Mouse (Mus musculus) c-Kit-positive CD71-positive TER-119-negative erythroid progenitor cells, embryonic 14.5 days (primary cell): ENCODE data around the gene Mapk3.

Experiments used
- DNase-seq: peaks from one replicate; pipeline ENCODE4 v3.0.0-alpha.2; 2013; ENCODE audit warnings: low read depth

Mapk3 gene

GRCm38 (mm10) chr7:126782693-126783092 is 23.3 kb downstream of the Mapk3 start:
- no peak for DNase-seq

GRCm38 (mm10) chr7:126784469-126784868 is 25.1 kb downstream of the Mapk3 start:
- no peak for DNase-seq

- no peak for DNase-seq
These were observed 25.7 kb downstream of the Mapk3 start for GRCm38 (mm10) chr7:126785056-126785455.

GRCm38 (mm10) chr7:126786142-126786541 is 26.7 kb downstream of the Mapk3 start:
- DNase-seq, result no peak

- no peak for DNase-seq
These were observed 29.7 kb downstream of the Mapk3 start for GRCm38 (mm10) chr7:126789141-126789540.

- peak; percentile 96 for DNase-seq
These were observed 32.7 kb downstream of the Mapk3 start, which contains the start of gene Ppp4c for GRCm38 (mm10) chr7:126791851-126792720. Gene Ppp4c, minus strand, starts transcription at chr7:126792496.

GRCm38 (mm10) chr7:126792721-126793443 is 33.5 kb downstream of the Mapk3 start:
- no peak for DNase-seq

GRCm38 (mm10) chr7:126793456-126794270 is 34.3 kb downstream of the Mapk3 start:
- DNase-seq, result no peak

GRCm38 (mm10) chr7:126794271-126794605 is 34.8 kb downstream of the Mapk3 start:
- no peak for DNase-seq

- no peak for DNase-seq
These were observed 36.3 kb downstream of the Mapk3 start for GRCm38 (mm10) chr7:126795387-126796317.

- DNase-seq, result no peak
These were observed 37.0 kb downstream of the Mapk3 start for GRCm38 (mm10) chr7:126796350-126796932.

- DNase-seq, result no peak
These were observed 38.2 kb downstream of the Mapk3 start, which contains the start of gene Fam57b for GRCm38 (mm10) chr7:126797411-126798126. Gene Fam57b, plus strand, starts transcription at chr7:126797668.

GRCm38 (mm10) chr7:126798127-126799049 is 39.0 kb downstream of the Mapk3 start:
- DNase-seq, result no peak

- DNase-seq, result peak; percentile 95
These were observed 39.7 kb downstream of the Mapk3 start for GRCm38 (mm10) chr7:126799050-126799467.

- DNase-seq, result peak; percentile 67
These were observed 40.3 kb downstream of the Mapk3 start for GRCm38 (mm10) chr7:126799468-126800268.

- DNase-seq, result no peak
These were observed 41.1 kb downstream of the Mapk3 start for GRCm38 (mm10) chr7:126800269-126801056.

GRCm38 (mm10) chr7:126801057-126801422 is 41.6 kb downstream of the Mapk3 start:
- DNase-seq, result no peak
